In the genomic region with DNA sequence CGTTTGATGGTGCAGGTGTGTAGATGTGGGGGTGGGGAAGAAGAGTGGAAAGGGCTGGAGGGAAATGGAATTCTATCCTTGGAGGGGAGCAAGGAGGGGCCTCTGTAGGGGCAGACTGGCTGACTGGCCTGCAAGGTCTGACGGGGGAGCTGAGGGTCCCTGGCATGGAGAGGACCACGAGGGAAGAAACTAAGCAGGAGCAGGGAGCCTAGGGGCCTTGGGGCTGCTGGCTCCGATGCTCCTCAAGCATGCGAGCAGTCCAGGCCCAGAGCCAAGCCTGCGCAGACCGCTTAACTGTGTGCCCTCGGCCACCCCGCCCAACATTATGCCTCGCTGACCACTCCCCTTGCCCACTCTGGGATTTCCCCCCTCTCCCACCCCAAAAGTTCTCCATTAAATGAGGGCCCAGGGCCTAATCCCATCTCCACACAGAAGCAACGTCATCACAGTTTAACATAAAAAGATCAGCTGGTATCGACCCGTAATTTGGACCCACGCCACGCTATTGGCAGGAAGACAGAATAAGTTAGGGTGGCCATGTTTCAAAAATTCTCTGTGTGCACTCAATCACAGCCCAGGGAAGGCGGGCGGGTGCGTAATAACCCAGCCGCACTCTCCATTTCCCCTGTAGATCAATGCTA, we compare ENCODE assay signal across 10 mouse cellular contexts. TPM values are rescaled to one million over a fixed set of nuclear protein-coding genes. Genes with fewer than 3 reads are reported as not detected.
DNase-seq lines count a peak whose midpoint lies in the region; ATAC-seq and TF ChIP-seq lines count a peak whose summit lies in the region.
"Had no signal": no experiment of that assay in that cellular context is flagged by ENCODE, and none has a peak within 500 bp of the region (broad histone marks: within the 10 kb centered on the region; RNA-seq: fewer than 3 reads in every experiment).

No protein-coding gene starts in this region.

- TF ChIP-seq EP300 in ES-Bruce4 (IDR thresholded peaks at IDR 0.05; ENCODE audit: insufficient read depth, low read depth, low read length), result no peak

- no peaks in the 10 kb centered on the region for H3K36me3 ChIP-seq in ES-Bruce4 (ENCODE audit: control insufficient read depth, insufficient read depth, low read length, poor library complexity, severe bottlenecking)
- no peaks in the 10 kb centered on the region for H3K36me3 ChIP-seq in embryonic facial prominence, embryonic 13.5 days
- no peaks in the 10 kb centered on the region for H3K36me3 ChIP-seq in kidney, postnatal 0 days (ENCODE audit: insufficient read depth, low read length)

- H3K9ac ChIP-seq in ES-Bruce4 (ENCODE audit: low read depth, poor library complexity, severe bottlenecking), result peak overlapping the region; percentile 34; the same call in 1 of the 2 replicates
- no peak overlapping the region for H3K9ac ChIP-seq in embryonic facial prominence, embryonic 13.5 days
- H3K9ac ChIP-seq in kidney, postnatal 0 days (ENCODE audit: low read depth, low read length), result no peak overlapping the region

- H3K4me3 ChIP-seq in ES-Bruce4 (ENCODE audit: low read depth, low read length), result 0 out of 2 replicates have a peak overlapping the region, but pooled peaks have one; percentile 5
- no peak overlapping the region for H3K4me3 ChIP-seq in embryonic facial prominence, embryonic 13.5 days
- H3K4me3 ChIP-seq in kidney, postnatal 0 days (replicated peaks; ENCODE audit: low read depth, low read length), result no peak overlapping the region
- H3K4me3 ChIP-seq: erythroblast, embryonic 14.5 days had no signal

- DNase-seq in layer of hippocampus, postnatal 10 days (ENCODE audit: low spot score in 2 of 2), result peak; percentile 52 to 56
- no peak for DNase-seq in layer of hippocampus, adult 9-11 months
- peak; percentile 70 for DNase-seq in kidney, postnatal 0 days (ENCODE audit: low spot score)
- DNase-seq in embryo, embryonic 10 days (ENCODE audit: low spot score), result no peak
- no peak for DNase-seq in adrenal gland, adult 2 months
- no peak for DNase-seq in cerebellum, adult 8-10 months
- DNase-seq: liver had no signal

- H3K4me1 ChIP-seq in ES-Bruce4 (ENCODE audit: control insufficient read depth, insufficient read depth, low read length), result no peaks in the 10 kb centered on the region
- peaks cover 19% of the 10 kb centered on the region for H3K4me1 ChIP-seq in embryonic facial prominence, embryonic 13.5 days
- peaks cover 13% of the 10 kb centered on the region for H3K4me1 ChIP-seq in kidney, postnatal 0 days (replicated peaks; ENCODE audit: insufficient read depth, low read length)

- TF ChIP-seq POLR2A in ES-Bruce4 (IDR thresholded peaks at IDR 0.05; ENCODE audit: insufficient read depth, low read length), result no peak

- 35% methylated on average over 19 of the region's 19 CpGs for WGBS in embryonic facial prominence, embryonic 13.5 days
- WGBS in kidney, postnatal 0 days, result 21% methylated on average over 19 of the region's 19 CpGs

- no peak overlapping the region for H3K27ac ChIP-seq in ES-Bruce4 (ENCODE audit: insufficient read depth, low read length)
- no peak overlapping the region for H3K27ac ChIP-seq in embryonic facial prominence, embryonic 13.5 days
- peak overlapping the region; percentile 47 for H3K27ac ChIP-seq in kidney, postnatal 0 days

- no peaks in the 10 kb centered on the region for H3K9me3 ChIP-seq in ES-Bruce4 (replicated peaks; ENCODE audit: control insufficient read depth, insufficient read depth, low read length, poor library complexity, severe bottlenecking)
- H3K9me3 ChIP-seq in embryonic facial prominence, embryonic 13.5 days, result no peaks in the 10 kb centered on the region
- no peaks in the 10 kb centered on the region for H3K9me3 ChIP-seq in kidney, postnatal 0 days (replicated peaks; ENCODE audit: low read length)

- H3K27me3 ChIP-seq in ES-Bruce4 (ENCODE audit: control insufficient read depth, insufficient read depth, low read length, poor library complexity, severe bottlenecking), result no peaks in the 10 kb centered on the region
- H3K27me3 ChIP-seq in embryonic facial prominence, embryonic 13.5 days, result peaks cover 84% of the 10 kb centered on the region
- H3K27me3 ChIP-seq in kidney, postnatal 0 days (ENCODE audit: insufficient read depth, low read length), result no peaks in the 10 kb centered on the region

- no peak for TF ChIP-seq CTCF in ES-Bruce4 (IDR thresholded peaks at IDR 0.05; ENCODE audit: low read depth, low read length)
- TF ChIP-seq CTCF in kidney, postnatal 0 days (IDR thresholded peaks at IDR 0.05; ENCODE audit: low read depth), result no peak

- H3K4me2 ChIP-seq in embryonic facial prominence, embryonic 13.5 days, result peak overlapping the region; percentile 30
- H3K4me2 ChIP-seq in kidney, postnatal 0 days (ENCODE audit: low read length), result peak overlapping the region; percentile 29; the same call in 1 of the 2 replicates

- peak; percentile 54; the same call in 1 of the 2 replicates for ATAC-seq in embryonic facial prominence, embryonic 13.5 days (ENCODE audit: insufficient number of reproducible peaks, insufficient read depth, low FRiP score, low TSS enrichment, low read depth)
- peak; percentile 69 for ATAC-seq in kidney, postnatal 0 days (replicated peaks; ENCODE audit: low FRiP score, low read depth)

RNA-seq across cellular contexts. Expression of gene Slf2, which starts 37.6 kb away (rescaled TPM):
- 10 to 100 TPM; 32.4 to 35.3 TPM for total RNA-seq in layer of hippocampus, postnatal 10 days (2021)
- polyA plus RNA-seq in ES-Bruce4 (2011; ENCODE audit: insufficient read depth, insufficient read length, low read depth, missing spikeins), result 53.1 and 57.2 TPM in 2 replicates
- 30.2 and 37.0 TPM in 2 replicates for polyA plus RNA-seq in embryonic facial prominence, embryonic 13.5 days (2015; fragmentation: Nextera tagmentation; extraction: Ambion mirVana)
- polyA plus RNA-seq in kidney, postnatal 0 days (2015; fragmentation: Nextera tagmentation; extraction: Ambion mirVana), result 19.4 and 21.7 TPM in 2 replicates
- 10 to 100 TPM; 19.6 to 21.4 TPM for total RNA-seq in adrenal gland, adult 2 months (2021)
- 54.9 and 77.7 TPM in 2 replicates for polyA plus RNA-seq in adrenal gland, adult 2 months (2012; rRNA removed)

Comparison
In these comparisons a context has a peak if more than half of its experiments do, and no peak if none do; other contexts are left out.
1. DNase-seq: peak in layer of hippocampus, postnatal 10 days (2 of 2) and kidney, postnatal 0 days (single experiment); none in layer of hippocampus, adult 9-11 months (single experiment), embryo, embryonic 10 days (single experiment), adrenal gland, adult 2 months (single experiment) and cerebellum, adult 8-10 months (single experiment).